Mouse (Mus musculus) limb, embryonic 10.5 days (tissue): ENCODE results near the gene Apol6. TPM values are rescaled to one million over a fixed set of nuclear protein-coding genes. Genes with fewer than 3 reads are reported as not detected.

Source experiments
- DNase-seq: peaks from one replicate; pipeline ENCODE4 v3.0.0-alpha.2; 2017; ENCODE audit warnings: low spot score
- H3K27ac ChIP-seq: fragments of 300-500 bp; sonication (generic); 2 replicates; pipeline ENCODE4 v1.5.1; 2016; ENCODE audit warnings: mild to moderate bottlenecking
- H3K27me3 ChIP-seq: fragments of 300-500 bp; sonication (generic); 2 replicates; pipeline ENCODE4 v1.6.1; 2016; ENCODE audit warnings: low read depth, mild to moderate bottlenecking; ENCODE audit not compliant: poor library complexity, severe bottlenecking
- H3K36me3 ChIP-seq: fragments of 300-500 bp; sonication (generic); 2 replicates; pipeline ENCODE4 v1.6.1; 2016; ENCODE audit warnings: mild to moderate bottlenecking, moderate library complexity
- H3K4me1 ChIP-seq: fragments of 300-500 bp; sonication (generic); 2 replicates; pipeline ENCODE4 v1.6.1; 2016
- H3K4me3 ChIP-seq: fragments of 300-500 bp; sonication (generic); 2 replicates; pipeline ENCODE4 v1.5.1; 2016; ENCODE audit warnings: mild to moderate bottlenecking, moderate library complexity
- H3K9me3 ChIP-seq: fragments of 300-500 bp; sonication (generic); replicated peaks from 2 replicates; pipeline ENCODE4 v1.6.1; 2016; ENCODE audit warnings: mild to moderate bottlenecking
- WGBS: fragments of 180-500 bp; shearing (Covaris S2); methylation state at CpG from one replicate; pipeline ENCODE4 v1.1.7; 2016; 5-methylcytosine and 5-hydroxymethylcytosine counted together
- polyA plus RNA-seq: library from polyadenylated mRNA; unstranded; fragments of >200 nt; fragmentation: Nextera tagmentation; extraction: Ambion mirVana; gene quantifications from 2 replicates; pipeline ENCODE4 v1.2.1, GENCODE M21; 2016

Apol6 gene
- polyA plus RNA-seq, 1 experiment from 2014 or later = not detected

DNA sequence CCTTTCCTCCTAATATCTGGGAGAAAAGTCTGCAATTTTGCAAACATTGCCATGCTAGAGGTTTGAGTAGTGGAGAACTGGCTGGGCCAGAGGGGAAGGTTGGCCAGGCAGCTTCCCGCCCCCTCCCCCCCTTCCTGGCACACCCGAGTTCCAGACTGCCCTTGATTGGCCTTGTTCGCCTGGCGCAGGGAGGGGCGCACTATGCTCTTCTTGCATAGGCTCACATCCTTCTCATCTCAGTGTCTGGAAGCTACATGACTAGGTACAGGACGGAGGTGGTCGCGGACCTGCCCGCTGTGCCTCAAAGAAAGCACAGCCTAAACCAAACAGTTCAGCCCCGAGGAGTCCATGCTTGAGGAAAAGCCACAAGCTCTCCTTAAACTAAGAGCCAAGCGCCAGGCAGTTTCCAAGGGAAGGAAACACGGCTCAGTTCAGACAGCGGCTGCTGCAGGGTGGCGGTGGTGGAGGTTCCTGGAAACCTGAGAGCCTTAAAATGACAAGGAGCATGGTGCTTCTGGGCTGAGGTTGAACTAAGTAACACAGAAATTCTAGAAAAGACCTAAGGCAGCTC is 36.2 kb downstream of the Apol6 start:
- Histone ChIP-seq H3K27ac (0 out of 2 replicates have a peak overlapping the region, but pooled peaks have one; percentile 33), H3K36me3 (peaks cover 96% of the 10 kb centered on the region), H3K27me3 (no peaks in the 10 kb centered on the region), H3K9me3 (no peaks in the 10 kb centered on the region), H3K4me3 (no peak overlapping the region), H3K4me1 (no peaks in the 10 kb centered on the region)
- DNase-seq = no peak
- WGBS = 86% methylated on average over 14 of the region's 14 CpGs

DNA sequence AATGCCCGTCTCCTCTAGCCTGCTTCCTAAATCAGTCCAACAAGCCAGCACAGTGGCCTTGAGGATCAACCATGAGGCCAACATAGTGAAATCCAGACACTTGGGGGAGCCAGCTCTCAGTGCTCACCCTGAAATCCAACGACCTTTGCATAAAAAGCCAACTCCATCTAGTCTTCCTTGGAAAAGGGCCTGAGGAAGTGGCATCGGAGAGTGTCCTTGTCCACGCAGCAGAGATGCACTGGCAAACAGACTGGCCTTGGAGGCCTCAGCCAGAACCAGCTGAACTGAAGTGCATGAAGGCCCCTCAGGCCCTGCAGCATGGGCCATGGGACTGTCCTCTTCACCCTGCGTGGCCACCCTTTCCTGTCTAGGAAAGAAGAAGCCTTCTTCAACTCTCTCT is 36.9 kb downstream of the Apol6 start:
- Histone ChIP-seq H3K27ac (no peak overlapping the region), H3K9me3 (no peaks in the 10 kb centered on the region), H3K4me1 (no peaks in the 10 kb centered on the region), H3K36me3 (peaks cover 94% of the 10 kb centered on the region), H3K4me3 (no peak overlapping the region), H3K27me3 (no peaks in the 10 kb centered on the region)
- WGBS = 87% methylated on average over 5 of the region's 5 CpGs
- DNase-seq = no peak

DNA sequence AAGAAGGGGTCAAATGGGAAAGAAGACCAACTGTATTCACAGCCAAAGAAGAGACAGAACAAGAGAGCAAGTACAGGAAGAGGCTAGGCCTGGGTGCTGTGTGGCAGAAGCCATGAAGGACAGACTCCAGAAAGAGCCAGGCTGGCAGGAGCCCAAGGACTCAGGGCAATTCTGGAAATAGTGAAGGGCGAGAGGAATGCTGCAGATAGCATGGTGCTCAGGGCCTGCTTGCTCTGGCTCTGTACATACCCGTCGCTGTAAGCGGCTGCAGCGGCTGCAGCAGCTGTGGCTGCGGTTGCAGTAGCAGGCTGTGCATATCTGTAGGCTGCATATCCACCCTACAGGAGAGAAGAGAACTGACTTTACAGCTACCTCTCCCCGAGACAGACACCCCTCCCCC is 41.3 kb downstream of the Apol6 start:
- no peak overlapping the region for H3K4me3 ChIP-seq
- H3K27me3 ChIP-seq = no peaks in the 10 kb centered on the region
- WGBS = 93% methylated on average over 7 of the region's 7 CpGs
- peaks cover 86% of the 10 kb centered on the region for H3K36me3 ChIP-seq
- H3K4me1 ChIP-seq = no peaks in the 10 kb centered on the region
- no peak for DNase-seq
- H3K27ac ChIP-seq = no peak overlapping the region
- H3K9me3 ChIP-seq = no peaks in the 10 kb centered on the region

DNA sequence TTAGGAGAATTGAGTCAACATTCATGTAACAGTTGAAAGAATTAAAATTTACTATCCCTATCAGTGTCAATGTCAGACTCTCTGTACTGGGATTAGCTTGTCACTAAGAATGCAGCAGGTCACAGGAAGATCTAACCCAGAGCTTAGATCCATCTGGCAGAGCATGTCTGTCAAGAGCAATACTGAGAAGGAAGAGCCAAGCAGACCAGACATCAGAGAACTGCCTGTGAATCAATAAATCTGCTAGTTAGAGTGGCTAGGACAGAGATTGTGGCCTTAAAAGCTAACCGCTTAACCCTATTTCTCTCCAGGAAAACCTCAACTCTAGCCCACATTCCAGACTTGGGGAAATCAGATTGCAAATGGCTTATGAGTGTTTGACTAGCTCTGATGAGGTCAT is 42.0 kb downstream of the Apol6 start:
- no peak for DNase-seq
- Histone ChIP-seq H3K36me3 (peaks cover 85% of the 10 kb centered on the region), H3K4me1 (no peaks in the 10 kb centered on the region), H3K27me3 (no peaks in the 10 kb centered on the region), H3K27ac (no peak overlapping the region), H3K9me3 (no peaks in the 10 kb centered on the region), H3K4me3 (no peak overlapping the region)
- WGBS = 100% methylated on average over 1 of the region's 1 CpGs

DNA sequence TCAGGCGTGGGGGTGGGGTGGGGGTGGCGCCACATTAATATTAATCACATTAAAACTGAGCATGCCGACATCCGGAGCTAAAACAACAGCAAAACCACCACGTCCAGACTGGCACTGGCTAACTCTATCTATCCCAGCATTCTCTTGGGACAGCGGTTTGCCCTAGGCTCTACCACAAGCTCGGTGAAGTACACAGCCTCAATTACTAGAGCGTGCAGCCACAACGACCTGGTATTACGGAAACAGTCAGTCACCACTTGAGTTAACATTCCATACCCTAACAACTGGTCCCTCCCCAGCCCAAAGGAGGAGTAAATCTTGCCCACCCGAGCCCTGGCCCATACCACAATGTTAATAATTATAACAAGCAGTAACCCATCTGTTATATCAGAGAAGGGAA is 44.7 kb downstream of the Apol6 start:
- peaks cover 84% of the 10 kb centered on the region for H3K36me3 ChIP-seq
- H3K27ac ChIP-seq = no peak overlapping the region
- no peaks in the 10 kb centered on the region for H3K27me3 ChIP-seq
- H3K4me1 ChIP-seq = no peaks in the 10 kb centered on the region
- DNase-seq = no peak
- H3K4me3 ChIP-seq = no peak overlapping the region
- H3K9me3 ChIP-seq = no peaks in the 10 kb centered on the region
- 81% methylated on average over 11 of the region's 11 CpGs for WGBS

DNA sequence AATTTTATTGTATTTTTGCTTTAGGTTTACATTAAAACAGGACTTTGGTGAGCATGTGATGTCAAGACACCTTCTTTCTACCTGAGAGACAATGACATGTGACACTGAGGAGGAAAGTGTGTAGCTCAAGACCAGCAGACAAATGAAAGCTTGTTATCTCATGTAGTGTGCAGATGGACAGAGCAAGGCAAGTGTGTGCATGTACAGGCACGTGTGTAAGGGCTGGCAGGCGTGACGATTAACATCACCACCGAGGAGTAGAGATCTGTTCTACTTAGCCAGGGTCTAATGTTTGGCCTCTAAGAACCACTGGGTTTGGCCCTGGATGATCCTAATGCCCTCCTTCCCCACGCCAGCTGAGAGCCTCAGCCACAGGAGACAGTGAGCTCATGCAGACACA is 46.0 kb downstream of the Apol6 start:
- WGBS = 75% methylated on average over 5 of the region's 5 CpGs
- Histone ChIP-seq H3K36me3 (peaks cover 82% of the 10 kb centered on the region), H3K27ac (no peak overlapping the region), H3K27me3 (no peaks in the 10 kb centered on the region), H3K4me1 (no peaks in the 10 kb centered on the region), H3K9me3 (no peaks in the 10 kb centered on the region), H3K4me3 (no peak overlapping the region)
- no peak for DNase-seq

DNA sequence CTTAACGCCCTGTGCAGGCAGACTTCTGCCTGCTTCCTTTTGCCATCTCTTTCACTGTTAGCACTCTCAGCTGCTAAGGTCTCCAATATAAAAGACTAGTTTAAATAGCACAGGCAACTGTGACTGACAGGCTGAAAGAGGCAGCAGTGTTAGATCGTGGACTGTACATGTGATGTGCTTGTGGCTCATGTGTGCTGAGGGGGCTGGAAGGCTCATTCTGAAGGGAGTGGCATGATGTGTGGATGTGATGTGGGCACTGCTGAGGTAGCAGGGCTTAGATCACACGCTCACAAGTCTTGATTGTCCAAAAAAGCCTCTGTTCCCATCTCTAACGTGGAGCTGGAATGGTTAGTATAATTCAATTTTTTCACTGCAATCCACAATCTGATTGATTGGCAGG is 46.9 kb downstream of the Apol6 start:
- Histone ChIP-seq H3K27ac (no peak overlapping the region), H3K4me3 (no peak overlapping the region), H3K36me3 (peaks cover 84% of the 10 kb centered on the region), H3K27me3 (no peaks in the 10 kb centered on the region), H3K4me1 (no peaks in the 10 kb centered on the region), H3K9me3 (no peaks in the 10 kb centered on the region)
- 95% methylated on average over 4 of the region's 4 CpGs for WGBS
- no peak for DNase-seq

DNA sequence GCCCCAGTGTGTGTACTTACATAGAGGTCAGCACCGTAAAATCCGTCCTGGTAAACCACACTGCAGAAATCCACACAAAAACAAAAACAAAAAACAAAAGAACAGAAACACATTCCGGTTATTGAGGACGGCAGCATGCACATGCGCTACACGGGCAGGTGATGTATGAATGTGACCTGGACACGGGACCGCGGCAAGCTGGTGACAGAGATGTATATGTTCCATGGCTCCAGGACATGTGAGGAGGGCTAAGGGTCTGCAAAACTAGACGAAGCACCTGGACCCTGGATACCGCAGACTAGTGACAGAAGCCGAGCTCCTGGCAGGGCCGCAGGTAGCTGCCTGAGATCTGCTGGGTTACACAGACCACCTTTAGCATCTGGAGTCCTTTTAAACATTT is 49.9 kb downstream of the Apol6 start:
- DNase-seq = no peak
- no peaks in the 10 kb centered on the region for H3K9me3 ChIP-seq
- no peak overlapping the region for H3K27ac ChIP-seq
- H3K4me3 ChIP-seq = no peak overlapping the region
- no peaks in the 10 kb centered on the region for H3K27me3 ChIP-seq
- peaks cover 89% of the 10 kb centered on the region for H3K36me3 ChIP-seq
- WGBS = 94% methylated on average over 13 of the region's 13 CpGs
- 0 out of 2 replicates have a peak, but pooled peaks cover 1% of the 10 kb centered on the region for H3K4me1 ChIP-seq

DNA sequence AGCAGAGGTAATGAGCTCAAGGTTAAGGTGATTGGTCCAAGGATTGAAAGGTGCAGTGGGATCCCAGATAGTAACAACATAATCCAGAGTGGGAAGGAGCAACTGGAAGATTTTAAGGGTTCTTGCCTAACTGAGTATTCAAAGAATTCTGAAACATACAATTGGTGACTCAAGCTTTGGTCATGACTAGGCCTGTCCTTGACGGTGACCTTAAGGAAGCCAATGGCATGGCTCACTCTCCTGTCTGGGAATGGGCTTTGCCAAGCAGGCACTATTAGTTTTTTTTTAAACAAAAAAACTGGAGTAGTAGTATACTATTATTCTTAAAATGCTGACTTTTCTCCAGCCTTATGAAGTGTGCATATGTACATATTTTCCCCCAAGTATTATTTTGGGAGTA is 50.7 kb downstream of the Apol6 start:
- Histone ChIP-seq H3K27me3 (no peaks in the 10 kb centered on the region), H3K27ac (no peak overlapping the region), H3K9me3 (no peaks in the 10 kb centered on the region), H3K4me3 (no peak overlapping the region), H3K36me3 (peaks cover 87% of the 10 kb centered on the region), H3K4me1 (peaks cover 7% of the 10 kb centered on the region; the same call in 1 of the 2 replicates)
- WGBS = 94% methylated on average over 1 of the region's 1 CpGs
- no peak for DNase-seq

DNA sequence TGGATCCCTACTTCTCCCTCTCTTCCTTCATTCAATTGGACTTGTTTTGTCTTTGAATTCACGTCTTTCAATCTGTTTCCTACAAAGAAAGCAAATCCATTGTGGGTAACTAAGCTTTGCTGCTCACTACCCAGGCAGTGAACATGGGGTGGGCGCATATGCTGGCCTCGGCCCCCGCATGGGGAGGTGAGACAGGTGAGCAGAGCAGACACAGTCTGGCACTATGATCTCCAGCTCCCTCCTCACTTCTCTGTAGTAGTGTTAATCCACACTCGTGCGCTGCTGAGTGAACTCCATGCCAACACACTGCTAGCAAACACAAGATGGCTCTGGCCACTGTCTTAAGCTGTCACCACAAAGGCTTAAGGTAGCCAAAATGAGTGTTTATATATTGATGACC is 52.8 kb downstream of the Apol6 start:
- peaks cover 89% of the 10 kb centered on the region for H3K36me3 ChIP-seq
- WGBS = 95% methylated on average over 6 of the region's 6 CpGs
- H3K4me1 ChIP-seq = peaks cover 7% of the 10 kb centered on the region; the same call in 1 of the 2 replicates

DNA sequence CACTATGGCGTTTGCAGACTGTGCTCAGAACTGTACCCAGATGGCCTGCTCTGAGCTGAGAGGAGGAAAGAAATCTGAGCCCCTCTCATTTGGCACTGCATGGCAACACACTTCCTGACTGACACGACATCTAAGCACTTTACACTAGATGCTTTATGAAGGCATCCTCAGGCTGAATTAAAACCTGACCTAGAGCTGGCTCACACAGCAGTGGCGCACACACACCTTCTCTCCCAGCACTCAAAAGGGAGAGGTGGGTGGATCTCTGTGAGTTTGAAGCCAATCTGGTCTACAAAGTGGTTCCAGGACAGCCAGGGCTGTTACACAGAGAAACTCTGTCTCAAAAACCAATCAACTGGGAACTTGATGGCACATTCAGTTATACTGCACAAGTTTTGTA is 55.2 kb downstream of the Apol6 start:
- peaks cover 85% of the 10 kb centered on the region for H3K36me3 ChIP-seq
- H3K4me3 ChIP-seq = no peak overlapping the region
- H3K27me3 ChIP-seq = no peaks in the 10 kb centered on the region
- 61% methylated on average over 3 of the region's 3 CpGs for WGBS
- no peak overlapping the region for H3K27ac ChIP-seq
- no peak for DNase-seq
- no peaks in the 10 kb centered on the region for H3K9me3 ChIP-seq
- peaks cover 17% of the 10 kb centered on the region; the same call in 1 of the 2 replicates for H3K4me1 ChIP-seq

More for the DNA sequence above, 52.8 kb downstream of the Apol6 start:
- Histone ChIP-seq H3K27ac (no peak overlapping the region), H3K27me3 (no peaks in the 10 kb centered on the region), H3K9me3 (no peaks in the 10 kb centered on the region), H3K4me3 (no peak overlapping the region)
- no peak for DNase-seq

DNA sequence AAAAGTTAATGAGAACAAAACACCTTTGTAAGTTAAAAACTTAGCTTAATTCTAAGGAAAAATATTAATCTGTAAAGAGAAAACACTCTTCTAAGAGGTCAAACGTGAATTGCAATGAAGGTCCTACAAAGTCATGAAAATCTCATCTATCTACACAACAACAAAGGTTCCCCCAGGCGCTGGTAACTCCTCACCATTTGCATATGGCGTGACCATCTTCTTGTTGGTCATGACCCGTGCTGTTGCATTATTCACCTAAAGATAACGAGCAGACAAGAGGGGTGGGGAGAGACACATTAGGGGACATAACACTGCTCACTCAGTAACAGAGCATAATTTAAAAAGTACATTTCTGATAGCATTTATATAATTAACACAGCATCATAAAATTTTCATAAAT is 58.2 kb downstream of the Apol6 start:
- 93% methylated on average over 5 of the region's 5 CpGs for WGBS
- no peaks in the 10 kb centered on the region for H3K9me3 ChIP-seq
- no peak for DNase-seq
- no peak overlapping the region for H3K4me3 ChIP-seq
- peaks cover 62% of the 10 kb centered on the region for H3K36me3 ChIP-seq
- H3K27me3 ChIP-seq = no peaks in the 10 kb centered on the region
- H3K4me1 ChIP-seq = peaks cover 17% of the 10 kb centered on the region; the same call in 1 of the 2 replicates
- H3K27ac ChIP-seq = no peak overlapping the region

DNA sequence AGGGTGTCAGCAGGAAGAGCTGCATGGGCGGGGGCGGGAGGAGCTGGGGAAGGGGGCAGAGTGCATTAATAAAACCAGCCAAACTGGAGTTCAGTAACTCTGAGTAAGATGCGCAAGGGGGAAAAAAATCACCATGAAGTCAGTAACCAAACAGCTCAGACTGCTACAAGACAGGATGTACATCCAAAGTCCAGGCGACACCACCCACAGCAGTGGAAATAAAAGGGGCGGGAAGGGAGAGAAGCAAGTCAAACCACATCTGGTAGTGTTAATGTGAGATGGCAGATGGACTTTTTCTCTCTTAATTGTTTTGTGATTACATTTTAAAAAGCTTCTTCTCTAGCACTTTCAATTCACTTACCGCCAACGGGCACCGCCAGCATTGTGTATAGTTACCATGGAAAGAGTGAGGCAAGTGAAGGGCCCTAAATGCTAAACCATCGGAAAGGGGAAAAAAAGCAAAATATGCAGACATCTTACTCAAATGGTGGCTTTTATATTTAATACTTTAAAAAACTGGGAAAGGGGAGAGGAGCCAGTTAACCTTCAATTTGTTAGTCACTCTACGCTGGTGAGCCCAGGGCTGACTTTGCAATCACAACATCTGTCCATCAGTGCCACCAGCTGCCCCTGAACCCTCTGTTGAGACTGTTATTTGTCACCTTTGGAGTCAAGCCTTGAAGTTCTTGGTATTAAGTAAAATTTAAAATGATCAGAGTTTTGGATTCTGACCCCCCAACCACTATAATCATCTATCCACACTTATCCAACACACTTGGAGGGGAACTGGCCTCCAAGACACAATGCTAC is 60.0 kb downstream of the Apol6 start:
- Histone ChIP-seq H3K27ac (no peak overlapping the region), H3K4me1 (peaks cover 14% of the 10 kb centered on the region; the same call in 1 of the 2 replicates), H3K27me3 (no peaks in the 10 kb centered on the region), H3K4me3 (no peak overlapping the region), H3K9me3 (no peaks in the 10 kb centered on the region), H3K36me3 (peaks cover 56% of the 10 kb centered on the region)
- 87% methylated on average over 10 of the region's 10 CpGs for WGBS
- DNase-seq = no peak
